Mouse (Mus musculus) kidney, postnatal 4 days (tissue): Measurements from ENCODE around the gene Asb4.
"Not testable (repeated sequence)": the region's sequence is repeated elsewhere in the genome, so short reads cannot be mapped to it uniquely, and the experiment has no call there.

Experiments used
- DNase-seq, 2 experiments: peaks; one replicate each; pipeline ENCODE4 v3.0.0; 2021; ENCODE audit warnings: mixed read lengths in 2 of 2

Asb4 gene

DNA sequence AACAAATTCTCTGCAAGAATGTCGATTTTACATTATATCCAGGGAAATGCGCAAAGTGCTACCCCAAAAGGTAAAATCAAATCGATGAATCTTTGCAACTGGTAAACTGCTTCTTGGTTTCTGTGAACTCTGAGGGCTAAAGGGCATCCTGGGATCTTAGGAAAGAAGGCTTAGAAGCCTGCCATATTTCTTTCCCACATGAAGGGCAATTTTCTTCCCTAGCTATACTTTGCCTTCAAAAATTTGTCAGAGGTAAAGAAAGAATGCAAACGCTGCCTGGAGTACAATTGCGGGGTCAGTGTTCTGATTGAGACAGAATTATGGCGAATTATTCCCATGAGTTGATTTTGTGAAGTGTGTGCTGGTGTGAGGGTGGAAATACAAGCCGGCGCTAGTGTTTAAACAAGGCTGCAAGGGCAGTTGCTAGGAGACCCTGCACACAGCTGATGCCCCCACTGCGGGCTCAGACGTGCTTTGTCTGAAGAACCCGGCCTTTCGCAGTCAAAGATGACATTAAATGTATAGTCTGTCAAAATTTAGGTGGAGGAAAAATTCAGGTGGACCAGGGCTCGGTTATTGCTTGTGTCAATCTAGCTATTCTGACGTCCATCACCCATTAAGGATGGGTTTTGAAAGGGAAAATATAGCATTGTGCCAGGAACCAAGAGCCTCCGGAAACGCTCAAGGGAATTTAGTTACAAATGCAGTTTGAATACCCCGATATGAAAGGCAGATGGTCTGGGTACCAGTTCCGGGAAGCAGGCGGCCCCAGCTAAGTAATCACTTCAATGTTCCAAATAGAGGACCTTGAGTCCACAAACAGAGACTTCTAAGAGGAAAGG is at the start of gene Asb4:
Gene Asb4 (plus strand): TSS at position 51 of the 842 bp plus-strand sequence.
- DNase-seq, result peak; percentile 13 to 25

DNA sequence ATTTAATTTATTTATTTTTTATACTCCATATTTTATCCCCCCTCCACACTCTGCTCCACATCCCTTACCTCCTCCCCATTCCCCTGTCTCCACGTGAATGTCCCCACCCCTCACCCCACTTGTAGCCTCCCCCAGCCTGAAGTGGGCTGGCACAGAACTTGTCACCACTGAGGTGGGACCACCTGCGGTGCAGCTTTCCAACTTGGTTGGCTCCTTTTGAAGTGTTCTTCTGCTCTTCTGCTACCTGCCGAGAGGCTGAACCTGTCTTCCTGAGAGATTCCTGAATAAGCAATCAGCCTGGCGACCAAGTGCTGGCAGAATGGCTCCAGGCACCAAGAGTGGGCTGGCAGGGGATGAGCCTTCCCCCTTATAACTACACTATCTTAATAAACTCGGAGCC is 49.2 kb upstream of the Asb4 start:
- no peak for DNase-seq

DNA sequence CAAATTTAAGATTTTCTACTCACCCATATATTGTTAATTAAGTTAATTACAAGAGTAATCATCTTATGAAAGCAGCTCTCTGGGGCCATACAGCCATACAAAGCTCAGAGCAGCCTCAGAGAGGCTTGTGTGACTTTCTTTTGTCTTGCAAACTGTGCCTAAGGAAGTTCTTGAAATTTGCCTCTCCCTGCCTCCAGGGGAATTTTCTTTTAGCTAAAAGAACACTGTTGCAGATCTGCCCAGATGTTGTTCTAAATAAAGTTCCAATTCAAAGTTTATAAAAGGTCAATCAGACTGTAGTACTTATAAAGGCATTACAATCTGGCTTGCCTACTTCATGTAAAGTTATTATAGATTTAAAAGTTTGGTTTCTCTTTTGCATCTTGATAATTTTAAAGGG is 47.2 kb upstream of the Asb4 start:
- DNase-seq, result not testable (repeated sequence)

DNA sequence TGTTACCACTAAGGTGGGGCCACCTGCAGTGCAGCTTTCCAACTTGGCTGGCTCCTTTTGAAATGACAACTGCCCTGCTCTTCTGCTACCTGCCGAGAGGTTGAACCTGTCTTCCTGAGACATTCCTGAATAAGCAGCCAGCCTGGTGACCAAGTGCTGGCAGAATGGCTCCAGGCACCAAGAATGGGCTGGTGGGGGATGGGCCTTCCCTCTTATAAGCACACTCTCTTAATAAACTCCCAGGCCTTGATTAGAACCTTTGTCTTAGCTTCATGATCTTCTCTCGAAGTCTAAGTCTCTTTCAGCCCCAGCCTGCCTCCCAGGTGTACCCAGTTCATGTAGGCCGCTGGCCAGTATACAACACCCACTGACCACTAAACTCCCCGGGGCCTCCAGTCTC is 44.4 kb upstream of the Asb4 start:
- not testable (repeated sequence) for DNase-seq

DNA sequence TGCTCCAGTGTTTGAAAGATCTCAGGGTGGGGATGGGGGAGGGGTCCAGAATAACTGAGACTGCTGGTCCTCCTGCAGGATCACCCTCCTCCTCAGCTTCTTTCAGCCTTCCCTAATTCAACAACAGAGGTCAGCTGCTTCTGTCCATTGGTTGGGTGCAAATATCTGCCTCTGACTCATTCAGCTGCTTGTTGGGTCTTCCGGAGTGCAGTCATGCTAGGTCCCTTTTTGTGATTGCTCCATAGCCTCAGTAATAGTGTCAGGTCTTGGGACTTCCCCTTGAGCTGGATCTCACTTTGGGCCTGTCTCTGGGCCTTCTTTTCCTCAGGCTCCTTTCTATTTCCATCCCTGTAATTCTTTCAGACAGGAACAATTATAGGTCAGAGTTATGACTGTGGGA is 43.9 kb upstream of the Asb4 start:
- DNase-seq, result not testable (repeated sequence)

DNA sequence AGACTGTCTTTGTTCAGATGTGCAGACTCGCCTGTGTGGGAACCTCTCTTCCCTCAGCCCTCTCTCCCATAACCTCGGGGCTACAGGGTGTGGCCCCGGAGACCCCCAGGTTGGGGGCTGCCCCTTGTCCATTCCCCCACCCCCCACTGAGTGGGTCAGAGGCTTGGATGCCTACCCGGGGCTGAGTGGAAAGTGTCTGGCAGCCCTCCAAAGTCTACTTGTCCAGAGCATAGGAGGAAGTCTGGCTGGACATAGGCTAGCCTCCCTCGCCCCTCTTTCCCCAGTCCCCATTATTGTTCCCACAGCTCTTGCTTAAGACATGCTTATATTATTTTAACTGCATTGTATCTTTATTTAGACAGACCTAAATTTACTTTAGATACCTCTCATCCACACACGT is 38.9 kb upstream of the Asb4 start:
- DNase-seq, result peak in 1 of 2 experiments; percentile 9

DNA sequence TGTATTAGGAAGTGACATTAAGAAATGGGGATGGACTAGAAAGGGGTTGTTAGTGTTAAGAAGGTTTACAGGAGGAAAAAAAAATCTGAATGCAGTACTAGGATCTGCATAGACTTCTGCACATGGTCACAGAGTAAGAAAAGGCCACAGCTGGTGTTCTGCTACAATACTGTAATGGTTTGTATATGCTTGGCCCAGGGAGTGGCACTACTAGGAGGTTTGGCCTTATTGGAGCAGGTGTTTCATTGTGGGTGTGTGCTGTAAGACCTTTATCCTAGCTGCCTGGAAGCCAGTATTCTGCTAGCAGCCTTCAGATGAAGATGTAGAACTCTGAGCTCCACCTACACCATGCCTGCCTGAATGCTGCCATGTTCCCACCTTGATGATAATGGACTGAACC is 25.3 kb upstream of the Asb4 start:
- DNase-seq, result no peak

DNA sequence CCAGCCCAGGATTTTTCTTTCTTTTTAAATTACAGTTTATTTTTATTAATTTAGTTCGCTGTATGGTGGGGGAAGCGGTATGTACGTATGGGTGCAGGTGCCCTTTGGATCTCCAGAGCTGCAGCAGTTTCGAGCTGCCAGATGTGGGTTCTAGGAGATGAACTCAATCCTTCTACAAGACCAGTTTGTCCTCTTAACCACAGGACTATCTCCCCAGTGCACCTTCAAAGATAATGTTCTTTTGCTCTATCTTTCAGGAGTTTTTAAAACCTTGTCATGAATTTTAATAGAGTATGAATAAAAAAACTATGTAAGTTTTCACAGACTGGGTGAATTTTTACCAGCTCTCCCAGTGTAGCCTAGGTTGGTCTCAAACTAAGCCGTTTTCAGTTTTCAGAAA is 22.8 kb upstream of the Asb4 start:
- DNase-seq, result no peak

DNA sequence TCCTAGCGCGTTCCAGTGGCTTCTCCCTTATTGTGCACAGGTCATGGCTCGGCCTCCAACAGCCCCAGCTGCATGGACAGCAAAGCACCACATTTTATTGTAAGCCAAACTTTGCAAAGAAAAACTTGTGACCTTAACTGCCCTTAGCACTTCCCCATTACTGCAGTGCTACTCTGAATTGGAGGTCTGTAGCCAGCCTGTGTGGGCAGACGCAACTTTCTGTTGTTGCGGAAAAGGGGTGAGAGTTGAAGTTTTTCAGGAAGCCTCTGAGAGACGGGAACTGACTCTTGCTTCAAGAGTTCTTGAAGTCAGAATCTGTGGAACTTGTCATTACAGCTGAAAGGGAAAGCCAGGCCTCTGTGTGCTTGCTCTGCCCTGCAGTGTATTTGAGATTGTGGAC is 21.2 kb upstream of the Asb4 start:
- no peak for DNase-seq

DNA sequence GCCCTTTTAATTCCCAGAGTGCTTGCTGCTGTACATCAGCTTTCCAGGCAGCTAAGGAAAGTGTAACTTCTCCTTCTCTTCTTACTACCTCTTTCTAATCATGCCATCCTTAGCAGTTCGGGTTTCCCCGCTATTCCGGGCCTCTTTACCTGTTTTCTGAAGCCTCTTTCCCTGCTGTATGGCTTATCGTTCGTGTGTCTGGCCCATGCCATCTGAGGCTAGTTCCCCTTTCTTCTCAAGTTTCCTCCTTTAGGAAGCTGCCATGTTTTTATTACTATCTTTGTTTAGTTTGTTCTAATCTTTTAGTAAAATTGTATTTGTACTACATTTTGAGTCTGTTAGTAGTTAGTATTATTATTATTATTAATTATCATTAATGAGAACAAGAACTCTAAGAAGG is 17.3 kb upstream of the Asb4 start:
- DNase-seq, result no peak

DNA sequence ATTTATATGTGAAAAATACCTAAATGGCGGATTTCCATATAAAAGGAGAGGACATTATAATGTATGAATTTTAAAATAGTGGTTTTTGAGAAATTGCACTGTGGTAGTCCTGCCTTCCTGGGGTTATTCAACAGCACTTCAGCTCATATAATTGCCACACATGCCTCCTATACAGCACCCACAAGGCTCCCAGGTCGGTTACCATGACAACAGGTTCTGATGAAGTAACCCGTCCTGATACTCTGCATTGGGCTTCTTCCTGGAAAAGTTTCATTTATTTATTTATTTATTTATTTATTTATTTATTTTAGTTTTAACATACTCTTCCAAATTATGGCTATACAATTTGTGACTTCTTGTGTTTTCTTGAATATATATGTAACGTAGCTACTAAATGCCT is 6.3 kb upstream of the Asb4 start:
- no peak for DNase-seq

DNA sequence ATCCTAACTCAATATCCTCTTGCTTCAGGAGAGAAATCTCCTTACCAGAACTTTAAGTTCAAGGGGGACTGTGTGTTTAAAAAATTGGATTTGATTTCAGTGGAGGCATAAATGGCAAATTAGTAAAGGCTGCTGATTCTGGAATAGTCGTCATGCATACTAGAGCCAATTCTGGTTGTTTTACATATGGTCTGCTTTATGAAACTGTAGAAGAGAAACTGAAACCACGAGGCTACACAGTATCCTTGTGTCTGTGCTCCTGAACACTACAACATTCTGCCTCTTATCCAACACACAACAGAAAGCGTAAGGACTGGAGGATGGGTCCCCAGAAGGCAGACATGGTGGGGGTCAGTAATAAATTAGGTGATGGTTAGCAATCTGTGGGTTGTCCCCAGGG is 4.1 kb upstream of the Asb4 start:
- no peak for DNase-seq

DNA sequence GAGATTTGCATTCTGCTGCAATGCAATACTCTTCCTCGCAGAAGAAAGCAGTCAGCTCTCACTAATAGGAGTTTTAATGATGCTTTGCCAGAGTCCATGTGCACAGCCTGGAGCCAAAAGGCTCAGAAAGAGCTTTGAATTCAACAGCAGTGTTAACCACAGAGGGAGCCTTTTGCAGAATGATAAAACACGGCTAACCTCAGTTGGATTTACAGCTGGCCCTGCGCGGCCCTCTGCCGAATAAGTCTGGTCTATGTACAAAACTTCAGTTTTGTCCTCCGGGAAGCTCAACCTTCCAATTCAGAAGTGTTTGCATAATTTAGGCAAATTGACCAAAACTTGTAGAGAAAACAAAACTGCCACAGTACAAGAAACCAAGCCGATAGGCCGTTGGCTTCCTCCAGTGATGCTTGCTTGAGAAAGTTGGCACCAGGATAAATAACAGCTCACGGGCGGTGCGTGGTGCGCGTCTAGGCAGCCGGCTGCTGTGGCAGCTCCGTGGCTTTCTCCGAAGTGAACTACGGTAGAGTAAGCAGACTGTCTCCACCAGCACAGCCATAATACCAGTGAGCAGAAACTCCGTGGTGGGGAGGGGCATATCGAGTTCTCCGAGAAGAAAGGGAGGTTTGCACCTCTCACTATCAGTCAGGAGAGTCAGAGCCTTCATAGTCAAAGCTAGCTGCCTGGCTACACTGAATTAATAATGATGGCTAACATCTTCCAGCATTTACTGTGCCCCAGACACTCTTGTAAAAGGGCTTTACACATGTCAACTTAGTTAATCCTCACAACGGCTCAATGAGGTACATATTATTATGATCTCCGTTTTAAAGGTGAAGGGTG is 3.2 kb upstream of the Asb4 start:
- peak; percentile 29 to 50 for DNase-seq

DNA sequence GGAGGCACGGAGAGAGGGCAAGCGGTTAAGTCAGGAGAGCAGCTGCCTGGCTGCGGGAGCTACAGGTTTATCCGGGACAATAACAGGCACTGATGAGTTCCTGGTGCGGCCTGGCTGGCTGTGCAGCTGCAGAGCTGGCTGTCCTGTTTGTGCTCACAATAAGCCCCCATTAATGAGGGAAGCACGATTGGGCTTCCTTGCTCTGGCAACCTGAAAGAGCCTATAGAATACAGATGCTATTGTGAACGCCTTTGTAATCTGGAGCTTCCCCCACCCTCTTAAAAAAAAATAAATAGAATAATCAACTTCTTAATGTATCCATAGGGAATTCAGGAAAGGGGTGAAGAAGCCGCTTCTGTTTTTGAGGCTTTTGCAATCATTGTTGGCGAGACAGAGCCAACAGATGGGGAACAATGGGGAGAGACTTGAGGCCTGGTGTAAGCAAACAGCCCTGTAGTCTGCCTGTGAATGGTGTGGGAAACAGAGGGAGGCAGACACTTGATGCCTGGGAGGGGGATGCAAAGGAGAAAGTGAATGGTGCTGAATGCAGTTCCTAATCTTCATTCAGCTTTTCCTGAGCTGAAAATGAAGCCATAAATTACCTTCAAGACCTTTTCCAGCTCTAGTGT is 2.4 kb upstream of the Asb4 start:
- peak in 1 of 2 experiments; percentile 19 for DNase-seq

DNA sequence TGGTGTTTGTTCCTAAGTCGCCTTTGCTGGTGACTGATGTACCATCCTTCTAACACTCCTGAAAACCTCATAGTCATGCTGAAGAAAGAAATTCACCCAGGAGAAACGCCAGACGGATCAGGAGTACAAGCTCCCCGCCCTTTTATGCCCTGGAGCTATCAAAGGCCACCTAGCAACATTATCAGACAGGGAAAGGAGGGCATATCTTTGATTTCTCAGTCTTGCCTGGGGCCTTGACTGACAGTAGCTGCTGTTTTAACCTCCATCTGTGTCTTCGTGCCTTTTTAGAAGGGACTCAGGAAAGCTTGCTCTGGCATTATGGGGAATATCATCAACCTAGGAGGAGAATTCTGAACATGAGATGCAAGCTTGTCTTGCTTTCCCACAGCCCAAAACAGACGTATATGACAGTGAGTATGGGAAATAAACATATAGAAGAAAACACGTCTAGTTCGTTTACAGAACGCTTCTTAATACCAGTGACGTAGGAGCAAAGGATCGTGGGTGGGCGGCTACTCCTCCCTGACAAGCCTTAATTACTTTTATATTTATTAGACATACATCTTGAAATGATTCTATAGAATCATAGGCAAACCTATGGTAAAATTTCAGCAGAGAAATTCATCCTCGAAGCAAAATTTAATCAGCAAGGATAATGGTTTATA is 1.1 kb upstream of the Asb4 start:
- DNase-seq, result peak in 1 of 2 experiments; percentile 14

DNA sequence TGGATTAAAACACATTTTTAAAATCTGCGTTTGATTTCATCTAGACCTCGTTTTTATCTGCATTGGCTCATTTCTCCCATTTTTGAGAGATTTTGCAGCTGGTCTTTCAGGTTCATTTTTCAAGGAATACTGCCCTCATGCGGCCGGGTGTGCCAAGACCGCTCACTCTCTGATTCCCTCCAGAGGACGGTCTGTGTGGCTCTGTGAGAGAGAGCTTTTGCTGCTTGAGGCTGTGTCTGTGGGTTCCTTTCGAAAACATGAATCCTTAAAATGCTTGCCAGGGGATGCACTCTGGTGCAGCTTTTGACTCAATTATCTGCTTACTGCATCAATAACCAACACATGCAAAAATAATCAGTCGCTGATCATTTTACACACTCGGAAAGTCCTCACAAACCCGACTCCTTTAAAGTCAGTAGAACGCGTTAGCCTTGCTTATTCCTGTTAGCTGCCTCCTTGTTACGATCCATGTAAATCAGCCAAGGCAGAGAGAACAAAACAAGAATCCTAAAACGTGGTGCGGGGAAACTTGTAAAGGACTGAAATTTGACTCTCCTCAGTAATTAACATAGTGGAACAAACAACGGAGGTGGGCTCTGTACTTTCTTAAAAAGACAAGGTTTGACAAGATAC is 487 bp upstream of the Asb4 start:
- peak; percentile 87 to 90 for DNase-seq

DNA sequence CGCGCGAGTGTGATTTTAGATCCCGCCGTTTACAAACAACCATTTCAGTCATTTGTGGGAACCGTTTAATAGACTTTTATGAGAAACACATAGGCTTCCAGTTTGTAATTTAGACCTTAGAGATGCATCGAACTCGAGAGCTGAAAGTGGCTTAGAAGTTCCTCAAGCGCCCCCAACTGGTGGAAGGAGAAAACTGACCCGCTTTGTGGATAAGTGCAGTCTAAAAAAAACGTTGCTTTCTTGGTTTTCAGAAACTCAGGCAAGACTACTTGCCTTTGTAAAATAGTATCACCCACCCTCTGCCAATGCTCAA is 948 bp downstream of the Asb4 start:
- DNase-seq, result peak; percentile 79 to 82

DNA sequence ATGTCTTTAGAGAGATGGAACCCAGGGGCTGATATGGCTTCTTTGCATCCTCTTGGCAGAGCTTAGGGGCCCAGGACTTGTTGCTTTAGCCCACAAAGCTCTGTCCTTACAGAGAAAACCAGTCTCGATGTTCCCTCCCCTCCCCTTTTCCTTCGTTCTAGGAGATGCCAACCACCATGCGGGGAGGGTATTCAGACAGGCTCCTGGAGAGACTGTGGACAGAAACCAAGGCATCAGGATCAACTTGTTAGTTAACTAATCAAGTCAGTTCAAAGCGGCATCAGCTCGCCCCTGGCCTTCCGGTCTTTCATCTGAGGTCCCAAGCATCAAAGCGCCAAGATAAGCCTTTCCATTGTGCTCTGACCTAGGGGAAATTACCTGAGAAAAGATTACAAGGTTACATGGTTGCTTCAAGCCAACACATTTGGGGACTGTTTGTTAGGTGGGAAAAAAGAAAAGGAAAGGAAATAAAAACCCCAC is 2.0 kb downstream of the Asb4 start:
- DNase-seq, result no peak

DNA sequence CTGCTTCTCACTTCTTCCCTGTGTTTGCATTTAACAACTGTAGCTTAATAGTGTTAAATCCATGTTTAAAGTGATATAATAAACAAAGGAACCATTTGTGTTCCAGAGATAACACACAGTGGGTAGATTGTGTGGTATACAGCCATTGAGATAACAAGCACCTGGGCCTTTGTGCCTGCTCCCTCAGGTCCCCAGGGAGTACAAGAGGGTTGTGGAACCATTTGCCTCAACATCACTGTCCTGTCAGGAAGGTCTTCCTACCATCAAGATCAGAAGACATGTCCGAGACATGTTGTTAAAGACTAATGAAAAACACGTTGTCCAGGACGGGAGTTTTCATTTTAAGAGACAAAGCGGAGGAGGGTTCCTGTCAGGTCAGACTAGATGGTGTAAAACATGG is 3.3 kb downstream of the Asb4 start:
- no peak for DNase-seq

DNA sequence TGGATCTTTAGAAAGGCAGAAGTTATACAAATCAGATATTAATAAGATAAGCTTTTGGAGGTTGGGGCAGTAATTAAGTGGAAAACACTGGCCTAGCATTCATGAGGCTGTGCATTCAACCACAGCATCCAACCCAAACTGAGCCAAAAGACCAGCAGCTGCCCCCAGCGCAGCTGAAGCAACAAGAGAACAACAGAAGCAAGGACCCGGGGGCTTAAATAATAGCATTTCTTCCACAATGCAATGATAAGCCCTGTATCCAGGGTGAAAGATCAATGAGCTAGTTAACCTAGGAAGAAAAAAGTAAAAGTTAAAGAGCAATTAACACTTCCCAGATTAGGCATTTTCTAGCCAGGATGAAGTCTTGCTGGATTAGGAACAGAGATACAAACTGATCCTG is 4.2 kb downstream of the Asb4 start:
- no peak for DNase-seq

DNA sequence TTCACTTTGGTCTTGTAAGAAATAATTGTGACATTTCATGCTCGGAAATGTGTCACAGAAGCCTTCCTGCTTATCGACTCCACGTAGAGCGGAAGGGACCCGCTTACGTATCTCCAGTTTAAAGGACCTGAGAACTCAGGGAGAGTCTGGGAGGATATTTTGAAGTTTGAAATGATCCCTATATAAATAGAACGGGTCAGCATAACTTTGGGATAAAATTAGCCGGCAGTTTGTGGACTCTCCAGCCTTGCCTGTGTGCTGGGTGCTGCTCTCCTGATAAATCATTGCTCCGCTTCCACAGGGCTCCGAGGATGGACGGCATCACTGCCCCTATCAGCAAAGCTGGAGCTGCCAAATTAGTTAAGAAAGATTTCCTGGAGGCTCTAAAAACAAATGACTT is 7.1 kb downstream of the Asb4 start:
- DNase-seq, result peak; percentile 28 to 35

DNA sequence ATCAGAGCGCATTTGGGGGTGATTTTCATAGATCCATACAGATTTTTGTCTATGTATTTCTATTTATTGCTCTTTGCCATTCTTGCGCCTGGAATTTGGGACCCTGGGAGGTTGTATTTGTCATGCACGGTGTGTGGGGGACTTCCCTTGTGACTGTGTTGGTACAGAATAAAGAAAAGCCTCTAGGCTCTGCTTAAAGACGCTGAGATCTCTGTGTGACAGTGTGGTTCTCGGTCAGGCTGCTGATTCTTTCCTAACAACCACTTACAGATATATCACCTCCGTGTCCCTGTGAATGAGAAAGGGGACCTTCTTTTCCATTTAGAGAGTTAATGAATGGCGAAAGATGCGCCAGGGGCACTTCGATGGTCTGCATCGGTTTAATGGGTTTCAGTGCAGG is 7.8 kb downstream of the Asb4 start:
- no peak for DNase-seq

DNA sequence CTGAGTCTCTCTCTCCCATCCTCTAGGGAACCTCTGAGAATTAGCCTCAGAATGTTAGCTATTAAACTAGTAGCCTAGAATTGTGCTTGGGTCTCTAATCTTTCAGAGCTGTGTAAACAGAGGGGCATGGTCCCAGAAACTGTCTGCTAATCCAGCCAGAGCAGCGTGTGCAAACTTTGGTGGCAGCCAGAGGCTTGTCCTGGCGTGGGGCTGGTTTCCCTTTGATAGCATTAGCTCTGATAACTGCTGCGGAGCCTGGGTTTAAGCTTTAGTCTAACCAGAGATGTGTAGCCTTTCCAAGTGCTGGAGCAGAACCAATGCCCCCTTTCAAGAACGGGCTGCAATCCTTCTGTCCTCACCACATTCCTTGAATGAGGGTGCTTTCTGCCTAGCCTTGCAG is 11.8 kb downstream of the Asb4 start:
- DNase-seq, result no peak
